Mouse (Mus musculus) E14TG2a.4 (cell line): Measurements from ENCODE around the gene Itprip.

ENCODE experiments used
- CTCF ChIP-seq: conservative IDR thresholded peaks from 2 replicates; pipeline ENCODE4 v1.5.1; 2014; ENCODE audit warnings: low read length
- POU5F1 ChIP-seq: IDR thresholded peaks from 2 replicates; pipeline ENCODE4 v1.6.1; 2014; ENCODE audit warnings: low read length, borderline replicate concordance

DNA sequence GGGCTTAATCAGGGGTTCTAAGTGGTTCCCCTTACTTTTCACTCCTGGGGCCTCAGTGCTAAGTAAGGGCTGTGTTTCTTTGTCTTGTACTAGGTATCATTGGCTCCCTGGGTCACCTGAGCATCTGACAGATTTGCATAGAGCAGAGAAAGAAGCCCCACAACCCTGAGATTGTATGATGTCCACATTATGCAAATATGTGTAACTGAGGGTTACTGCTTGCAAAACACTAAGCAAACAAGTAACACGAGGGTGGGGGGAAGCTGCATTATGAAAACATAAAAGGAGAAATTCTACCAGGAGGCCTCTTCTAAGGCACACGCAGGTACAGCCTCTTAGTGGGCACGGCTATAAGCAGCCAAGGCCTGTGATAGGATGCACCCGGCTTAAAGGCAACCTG lies 3.8 kb downstream of the Itprip start:
- TF ChIP-seq CTCF (no peak), POU5F1 (no peak)
